Mouse (Mus musculus): ENCODE results near the gene Tbc1d14.

DNA sequence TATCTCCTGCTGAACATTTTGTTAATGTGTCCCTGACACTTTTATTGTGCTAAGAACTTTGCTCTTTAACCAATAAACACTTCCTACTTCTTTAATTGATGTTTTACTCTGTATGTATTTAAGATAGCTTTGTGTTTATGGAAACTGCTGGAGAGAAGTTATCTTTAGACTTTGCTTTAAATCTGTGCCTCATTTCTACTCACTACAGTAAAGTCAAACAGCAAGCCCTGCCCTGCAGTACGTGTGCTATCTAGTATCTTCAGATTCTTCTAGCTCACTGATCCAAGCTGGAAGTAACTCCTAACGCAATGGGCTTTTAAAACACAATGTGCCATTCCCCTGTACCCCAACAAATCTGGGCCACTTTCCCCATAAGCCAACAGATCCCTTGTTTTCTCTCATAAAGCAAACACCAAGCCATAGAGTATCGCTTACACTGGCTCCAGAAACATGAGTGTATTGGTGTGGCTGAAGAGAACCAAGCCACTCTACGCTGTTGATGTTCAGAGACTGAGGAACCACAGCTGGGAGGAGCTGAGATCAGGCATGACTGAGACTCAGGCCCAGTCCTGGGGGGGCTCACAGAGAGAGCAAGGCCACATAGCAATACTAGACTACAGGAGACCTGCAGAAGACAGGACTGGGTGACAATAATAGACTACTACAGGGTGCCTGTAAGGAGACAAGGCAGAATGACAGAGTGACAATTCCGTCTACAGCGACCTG lies 33.4 kb downstream of the Tbc1d14 start:
- TF ChIP-seq POLR2A (IDR thresholded peaks at IDR 0.05; ENCODE audit: low read depth, low read length): no peak
- TF ChIP-seq CTCF (conservative IDR thresholded peaks at IDR 0.05; ENCODE audit: insufficient read depth, insufficient read length, low read depth, low read length): no peak
